Mouse (Mus musculus) limb, embryonic 15.5 days (tissue): ENCODE measurements around the gene Mmp14. TPM values are rescaled to one million over a fixed set of nuclear protein-coding genes. Genes with fewer than 3 reads are reported as not detected.

Experiments
- ATAC-seq: fragments of 200-750 bp; cut with Nextera tagmentation; 2 replicates; pipeline ENCODE4 v1.8.0; 2017; ENCODE audit warnings: low read depth, moderate TSS enrichment; ENCODE audit not compliant: insufficient number of reproducible peaks, low FRiP score, low TSS enrichment
- H3K27ac ChIP-seq: fragments of 300-500 bp; sonication (generic); 2 replicates; pipeline ENCODE4 v1.5.1; 2015; ENCODE audit warnings: moderate library complexity, mild to moderate bottlenecking, inconsistent platforms
- H3K27me3 ChIP-seq: fragments of 300-500 bp; sonication (generic); 2 replicates; pipeline ENCODE4 v1.6.1; 2015; ENCODE audit warnings: inconsistent platforms
- H3K36me3 ChIP-seq: fragments of 300-500 bp; sonication (generic); 2 replicates; pipeline ENCODE4 v1.6.1; 2015; ENCODE audit warnings: inconsistent platforms
- H3K4me1 ChIP-seq: fragments of 300-500 bp; sonication (generic); 2 replicates; pipeline ENCODE4 v1.6.1; 2015; ENCODE audit warnings: inconsistent platforms
- H3K4me2 ChIP-seq: fragments of 300-500 bp; sonication (generic); 2 replicates; pipeline ENCODE4 v1.6.1; 2015; ENCODE audit warnings: mild to moderate bottlenecking, inconsistent platforms
- H3K4me3 ChIP-seq: fragments of 300-500 bp; sonication (generic); 2 replicates; pipeline ENCODE4 v1.5.1; 2015; ENCODE audit warnings: mild to moderate bottlenecking, inconsistent platforms
- H3K9ac ChIP-seq: fragments of 300-500 bp; sonication (generic); 2 replicates; pipeline ENCODE4 v1.6.1; 2015; ENCODE audit warnings: inconsistent platforms
- H3K9me3 ChIP-seq: fragments of 300-500 bp; sonication (generic); 2 replicates; pipeline ENCODE4 v1.6.1; 2016; ENCODE audit warnings: inconsistent platforms
- WGBS: fragments of 180-500 bp; shearing (Covaris S2); methylation state at CpG from one replicate; pipeline ENCODE4 v1.1.7; 2015; 5-methylcytosine and 5-hydroxymethylcytosine counted together
- polyA plus RNA-seq: library from polyadenylated mRNA; unstranded; fragments of >200 nt; fragmentation: Nextera tagmentation; extraction: Ambion mirVana; gene quantifications from 2 replicates; pipeline ENCODE4 v1.2.1, GENCODE M21; 2015

Gene Mmp14
- polyA plus RNA-seq, 1 experiment from 2014 or later = 272 TPM

- Histone ChIP-seq H3K27me3 (no peaks in the 10 kb centered on the region), H3K4me3 (no peak overlapping the region), H3K36me3 (peaks cover 41% of the 10 kb centered on the region), H3K27ac (peak overlapping the region; percentile 87), H3K4me2 (no peak overlapping the region), H3K9ac (no peak overlapping the region), H3K9me3 (no peaks in the 10 kb centered on the region), H3K4me1 (peaks cover 37% of the 10 kb centered on the region)
- no peak for ATAC-seq
- WGBS = 79% methylated on average over 3 of the region's 3 CpGs
Measured at GRCm38 (mm10) chr14:54442548-54442947, 11.1 kb downstream of the Mmp14 start.

DNA sequence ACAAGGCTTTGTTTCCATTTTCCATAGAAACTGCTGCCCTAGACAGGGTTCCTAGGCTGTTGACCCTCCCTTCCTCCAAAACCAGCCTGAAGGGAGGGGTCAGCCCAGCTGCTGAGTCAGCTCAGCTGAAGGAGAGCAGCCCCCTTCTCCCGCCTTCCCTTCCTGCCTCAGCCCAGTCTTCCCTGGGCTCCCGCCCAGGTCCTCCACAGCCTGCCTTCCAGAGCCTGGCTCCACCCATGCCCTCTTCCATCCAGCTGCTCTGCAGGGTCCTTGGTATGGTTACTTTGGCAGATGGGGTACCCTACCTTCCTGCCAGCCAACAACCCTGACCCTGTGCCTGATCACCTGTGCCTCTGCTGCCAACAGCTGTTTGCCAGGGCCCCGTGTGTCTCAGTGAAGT lies 11.8 kb downstream of the Mmp14 start:
- Histone ChIP-seq H3K4me2 (peak overlapping the region; percentile 23; the same call in 1 of the 2 replicates), H3K9ac (no peak overlapping the region), H3K36me3 (peaks cover 36% of the 10 kb centered on the region), H3K9me3 (no peaks in the 10 kb centered on the region), H3K4me3 (no peak overlapping the region), H3K4me1 (peaks cover 37% of the 10 kb centered on the region), H3K27me3 (no peaks in the 10 kb centered on the region), H3K27ac (peak overlapping the region; percentile 87)
- ATAC-seq = peak; percentile 87
- 0% methylated on average over 3 of the region's 3 CpGs for WGBS

DNA sequence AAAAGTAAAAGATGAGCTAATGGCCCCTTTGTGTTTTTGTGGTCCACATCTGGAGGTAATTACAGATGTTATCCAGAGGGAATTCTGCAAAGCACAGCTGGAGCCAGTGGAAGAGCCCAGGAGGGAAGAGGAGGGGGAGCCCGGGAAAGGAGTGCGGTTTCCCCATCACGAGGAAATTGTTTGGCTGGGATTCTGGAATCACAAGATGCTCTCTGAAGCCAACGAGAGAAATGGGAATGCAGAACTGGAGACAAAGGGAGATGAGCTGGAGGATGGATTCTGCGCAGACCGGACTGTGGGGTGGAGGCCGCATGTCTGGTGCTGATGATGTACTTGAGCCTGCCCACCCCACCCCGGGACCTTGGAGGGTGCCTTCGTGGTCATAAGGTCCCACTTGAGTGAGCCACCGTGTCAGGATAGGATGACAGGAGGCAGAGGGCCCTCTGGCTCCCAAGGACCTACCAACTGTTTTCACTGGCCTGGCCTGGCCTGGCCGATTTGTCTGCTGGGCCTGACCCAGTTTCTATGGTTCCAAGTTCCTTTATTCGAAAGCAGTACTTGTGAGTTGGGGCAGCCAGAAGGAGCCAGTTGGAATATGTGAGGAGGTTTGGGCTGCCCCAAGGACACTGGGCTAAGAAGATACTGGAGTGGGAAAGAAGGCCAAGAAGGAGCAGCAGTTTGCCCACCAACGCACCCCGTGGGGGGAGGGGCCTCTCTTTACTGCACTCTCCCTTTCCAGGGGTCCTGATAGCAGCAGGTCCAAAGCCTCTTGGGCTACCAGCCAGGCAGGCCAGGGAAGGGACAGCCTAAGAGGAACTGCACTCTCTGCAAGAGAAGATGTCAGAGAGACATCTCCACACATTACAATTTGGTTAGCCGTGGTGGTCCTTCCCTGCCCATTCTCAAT lies 12.6 kb downstream of the Mmp14 start:
- Histone ChIP-seq H3K4me1 (peaks cover 41% of the 10 kb centered on the region), H3K4me2 (peak overlapping the region; percentile 23; the same call in 1 of the 2 replicates), H3K9me3 (no peaks in the 10 kb centered on the region), H3K36me3 (peaks cover 28% of the 10 kb centered on the region), H3K27me3 (no peaks in the 10 kb centered on the region), H3K4me3 (no peak overlapping the region), H3K9ac (no peak overlapping the region), H3K27ac (peak overlapping the region; percentile 87)
- 45% methylated on average over 15 of the region's 15 CpGs for WGBS
- peak; percentile 65 for ATAC-seq

DNA sequence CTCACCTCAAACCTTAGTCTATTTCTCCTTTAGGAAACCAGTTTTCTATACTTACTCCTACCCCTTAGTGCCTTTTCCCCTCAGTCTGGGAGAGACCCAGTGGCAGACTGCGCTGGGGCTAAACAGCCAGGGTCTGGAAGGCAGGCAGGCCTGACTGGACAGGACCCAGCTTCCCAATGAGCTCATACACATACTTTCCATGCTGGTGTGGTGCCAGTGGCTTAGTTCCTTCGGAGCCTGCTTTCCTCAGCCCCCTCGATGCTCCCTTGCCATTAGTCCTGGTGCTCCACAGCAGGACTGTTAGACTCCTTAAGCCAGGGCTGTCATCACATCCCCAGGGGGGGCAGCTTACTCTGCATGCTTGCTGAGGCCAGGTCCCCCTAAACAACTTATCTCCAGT lies 14.1 kb downstream of the Mmp14 start:
- Histone ChIP-seq H3K27me3 (no peaks in the 10 kb centered on the region), H3K4me1 (peaks cover 42% of the 10 kb centered on the region), H3K4me3 (no peak overlapping the region), H3K4me2 (no peak overlapping the region), H3K9ac (no peak overlapping the region), H3K36me3 (peaks cover 13% of the 10 kb centered on the region), H3K27ac (peak overlapping the region; percentile 63), H3K9me3 (no peaks in the 10 kb centered on the region)
- no peak for ATAC-seq
- WGBS = 44% methylated on average over 3 of the region's 3 CpGs

- H3K36me3 ChIP-seq = no peaks in the 10 kb centered on the region
- 91% methylated on average over 9 of the region's 9 CpGs for WGBS
- no peak overlapping the region for H3K9ac ChIP-seq
- ATAC-seq = no peak
- no peaks in the 10 kb centered on the region for H3K9me3 ChIP-seq
- peaks cover 4% of the 10 kb centered on the region; the same call in 1 of the 2 replicates for H3K4me1 ChIP-seq
- no peak overlapping the region for H3K27ac ChIP-seq
- H3K4me3 ChIP-seq = no peak overlapping the region
- H3K4me2 ChIP-seq = no peak overlapping the region
- no peaks in the 10 kb centered on the region for H3K27me3 ChIP-seq
Measured at GRCm38 (mm10) chr14:54453566-54453965, 22.2 kb downstream of the Mmp14 start.

GRCm38 (mm10) chr14:54454669-54455528 lies 23.5 kb downstream of the Mmp14 start:
- Histone ChIP-seq H3K4me2 (no peak overlapping the region), H3K9ac (no peak overlapping the region), H3K4me3 (no peak overlapping the region), H3K4me1 (no peaks in the 10 kb centered on the region), H3K27me3 (no peaks in the 10 kb centered on the region), H3K9me3 (no peaks in the 10 kb centered on the region), H3K27ac (no peak overlapping the region), H3K36me3 (no peaks in the 10 kb centered on the region)
- WGBS = 72% methylated on average over 11 of the region's 11 CpGs
- no peak for ATAC-seq

DNA sequence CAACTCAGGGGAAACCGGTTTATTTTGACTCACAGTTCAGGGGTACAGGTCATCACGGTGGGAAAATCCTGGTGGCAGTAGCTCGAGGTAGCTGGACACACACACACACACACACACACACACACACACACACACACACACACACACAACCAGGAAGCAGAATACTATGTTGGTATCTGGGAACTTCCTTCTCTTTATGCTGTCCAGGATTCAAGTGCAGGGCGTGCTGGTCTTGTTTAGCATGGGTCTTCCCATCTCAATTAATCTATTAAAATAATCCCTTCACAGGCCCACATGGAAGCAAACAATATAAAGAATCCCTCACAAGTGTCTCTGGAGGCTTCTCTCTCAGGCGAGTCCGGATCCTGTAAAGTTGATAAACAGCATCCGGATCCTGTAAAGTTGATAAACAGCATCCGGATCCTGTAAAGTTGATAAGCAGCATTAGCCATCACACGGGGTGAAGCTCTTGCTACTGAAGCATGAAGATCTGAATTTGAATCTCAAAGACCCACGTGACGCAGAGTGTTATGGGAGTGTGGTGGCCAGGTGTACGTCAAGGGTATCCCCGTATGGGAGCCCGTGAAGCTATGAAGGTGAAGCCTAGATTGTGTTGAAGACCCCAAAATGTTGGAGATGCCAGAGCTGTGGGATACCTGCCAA lies 26.6 kb downstream of the Mmp14 start:
- Histone ChIP-seq H3K4me2 (no peak overlapping the region), H3K27me3 (no peaks in the 10 kb centered on the region), H3K36me3 (no peaks in the 10 kb centered on the region), H3K9me3 (no peaks in the 10 kb centered on the region), H3K4me1 (no peaks in the 10 kb centered on the region), H3K4me3 (no peak overlapping the region), H3K9ac (no peak overlapping the region), H3K27ac (no peak overlapping the region)
- WGBS = 83% methylated on average over 14 of the region's 14 CpGs
- no peak for ATAC-seq

GRCm38 (mm10) chr14:54462146-54462545 lies 30.7 kb downstream of the Mmp14 start:
- WGBS = 73% methylated on average over 4 of the region's 4 CpGs
- peaks cover 11% of the 10 kb centered on the region; the same call in 1 of the 2 replicates for H3K4me1 ChIP-seq

DNA sequence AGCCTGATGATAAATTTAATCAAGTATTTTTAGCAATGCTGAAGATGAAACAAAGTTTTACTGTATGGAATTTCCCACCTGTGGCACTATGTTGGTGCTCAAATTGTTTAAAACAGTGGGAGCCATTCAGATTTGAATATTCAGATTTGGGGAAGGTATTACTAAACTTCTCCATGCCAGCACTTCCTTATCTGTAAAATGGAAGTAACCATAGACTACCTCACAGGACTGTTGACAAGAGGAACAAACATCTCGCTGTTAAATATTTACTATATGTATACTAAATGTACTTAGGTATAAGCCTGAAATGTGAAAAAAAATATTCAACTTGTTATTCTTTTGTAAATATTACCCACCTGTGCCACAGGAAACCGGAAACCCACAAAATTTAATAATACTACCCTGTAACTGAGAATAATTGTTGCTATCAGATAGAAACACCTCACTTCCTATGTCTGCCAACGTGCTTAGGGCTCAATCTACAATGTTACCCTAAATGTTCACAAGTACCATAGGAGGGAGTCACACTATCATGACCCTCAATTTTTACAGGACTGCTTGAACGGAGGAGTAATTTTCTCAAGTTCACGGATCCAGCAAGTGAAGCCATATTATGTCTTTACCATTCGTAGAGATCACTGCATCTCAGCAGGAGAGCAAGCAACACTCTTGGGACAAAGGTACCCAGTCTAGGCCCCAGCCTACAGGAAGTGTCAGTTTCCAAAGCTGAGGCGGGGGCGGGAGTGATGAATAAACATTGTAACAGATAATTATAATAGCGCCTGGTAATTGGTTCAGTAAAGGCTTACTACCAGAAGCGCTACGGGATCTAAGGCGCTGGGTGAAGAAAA lies 31.9 kb downstream of the Mmp14 start:
- H3K4me2 ChIP-seq = peak overlapping the region; percentile 80
- 14% methylated on average over 12 of the region's 12 CpGs for WGBS
- H3K9ac ChIP-seq = peak overlapping the region; percentile 84; the same call in 1 of the 2 replicates
- peak overlapping the region; percentile 83; the same call in 1 of the 2 replicates for H3K27ac ChIP-seq
- peak overlapping the region; percentile 96 for H3K4me3 ChIP-seq
- peaks cover 23% of the 10 kb centered on the region for H3K36me3 ChIP-seq
- no peaks in the 10 kb centered on the region for H3K9me3 ChIP-seq
- 0 out of 2 replicates have a peak, but pooled peaks have one; percentile 5 for ATAC-seq
- peaks cover 11% of the 10 kb centered on the region; the same call in 1 of the 2 replicates for H3K4me1 ChIP-seq
- no peaks in the 10 kb centered on the region for H3K27me3 ChIP-seq

More at GRCm38 (mm10) chr14:54462146-54462545, 30.7 kb downstream of the Mmp14 start:
- H3K36me3 ChIP-seq = peaks cover 11% of the 10 kb centered on the region
- no peak overlapping the region for H3K4me2 ChIP-seq
- no peak overlapping the region for H3K27ac ChIP-seq
- no peaks in the 10 kb centered on the region for H3K27me3 ChIP-seq
- no peak for ATAC-seq
- H3K4me3 ChIP-seq = no peak overlapping the region
- H3K9ac ChIP-seq = no peak overlapping the region
- H3K9me3 ChIP-seq = no peaks in the 10 kb centered on the region

DNA sequence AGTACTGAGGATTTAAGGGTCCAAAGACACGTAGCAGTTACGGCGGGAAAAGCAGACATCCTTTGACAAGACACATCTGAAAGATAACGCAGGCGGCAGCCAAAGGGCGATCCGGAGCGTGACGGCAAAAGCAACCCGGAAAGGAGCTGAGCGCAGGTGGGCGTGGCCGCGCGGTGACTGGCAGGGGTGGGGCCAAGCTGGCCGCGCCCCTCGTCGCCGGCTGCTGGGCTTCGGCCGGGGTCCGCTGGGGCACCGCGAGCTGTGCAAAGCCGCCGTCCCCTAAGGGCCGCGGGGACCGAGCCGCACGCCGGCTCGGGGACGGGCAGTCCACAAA lies 32.5 kb downstream of the Mmp14 start, which contains the start of gene Lrp10:
Lrp10 (plus strand) TSS at position 179 of the 334 bp plus-strand sequence.
- WGBS = 0% methylated on average over 28 of the region's 35 CpGs

More for the DNA sequence above, 32.5 kb downstream of the Mmp14 start, which contains the start of gene Lrp10:
- Histone ChIP-seq H3K9me3 (no peaks in the 10 kb centered on the region), H3K27ac (peak within 1 kb of the TSS; percentile 83), H3K4me2 (peak within 1 kb of the TSS; percentile 80), H3K4me3 (peak within 1 kb of the TSS; percentile 96), H3K4me1 (peaks cover 11% of the 10 kb centered on the region; the same call in 1 of the 2 replicates), H3K9ac (peak within 1 kb of the TSS; percentile 84), H3K36me3 (peaks cover 29% of the 10 kb centered on the region), H3K27me3 (no peaks in the 10 kb centered on the region)
- peak; percentile 70 for ATAC-seq
